Mouse (Mus musculus) neural tube, embryonic 13.5 days (tissue): Measurements from ENCODE around the gene Ttll8. TPM values are rescaled to one million over a fixed set of nuclear protein-coding genes. Genes with fewer than 3 reads are reported as not detected.
A peak's percentile ranks its signal among the peaks of the same experiment; 100 is the strongest.

Experiments used
- ATAC-seq: fragments of 200-750 bp; cut with Nextera tagmentation; 2 replicates; pipeline ENCODE4 v1.8.0; 2017; ENCODE audit warnings: low read depth, mild to moderate bottlenecking, moderate TSS enrichment, moderate library complexity
- H3K27ac ChIP-seq: fragments of 300-500 bp; sonication (generic); replicated peaks from 2 replicates; pipeline ENCODE4 v1.5.1; 2015; ENCODE audit warnings: moderate library complexity, mild to moderate bottlenecking, inconsistent platforms
- H3K27me3 ChIP-seq: fragments of 300-500 bp; sonication (generic); 2 replicates; pipeline ENCODE4 v1.6.1; 2015; ENCODE audit warnings: mild to moderate bottlenecking, inconsistent platforms
- H3K36me3 ChIP-seq: fragments of 300-500 bp; sonication (generic); 2 replicates; pipeline ENCODE4 v1.6.1; 2015; ENCODE audit warnings: mild to moderate bottlenecking, inconsistent platforms
- H3K4me1 ChIP-seq: fragments of 300-500 bp; sonication (generic); replicated peaks from 2 replicates; pipeline ENCODE4 v1.6.1; 2015; ENCODE audit warnings: inconsistent platforms
- H3K4me2 ChIP-seq: fragments of 300-500 bp; sonication (generic); 2 replicates; pipeline ENCODE4 v1.6.1; 2015; ENCODE audit warnings: inconsistent platforms, mild to moderate bottlenecking, moderate library complexity
- H3K4me3 ChIP-seq: fragments of 300-500 bp; sonication (generic); 2 replicates; pipeline ENCODE4 v1.5.1; 2015; ENCODE audit warnings: mild to moderate bottlenecking, inconsistent platforms
- H3K9ac ChIP-seq: fragments of 300-500 bp; sonication (generic); 2 replicates; pipeline ENCODE4 v1.6.1; 2015; ENCODE audit warnings: moderate library complexity, mild to moderate bottlenecking, inconsistent platforms
- H3K9me3 ChIP-seq: fragments of 300-500 bp; sonication (generic); 2 replicates; pipeline ENCODE4 v1.6.1; 2016; ENCODE audit warnings: inconsistent platforms
- WGBS: fragments of 180-500 bp; shearing (Covaris S2); methylation state at CpG from one replicate; pipeline ENCODE4 v1.1.7; 2015; 5-methylcytosine and 5-hydroxymethylcytosine counted together
- polyA plus RNA-seq: library from polyadenylated mRNA; unstranded; fragments of >200 nt; fragmentation: Nextera tagmentation; extraction: Ambion mirVana; gene quantifications from 2 replicates; pipeline ENCODE4 v1.2.1, GENCODE M21; 2015

Ttll8 gene
- polyA plus RNA-seq = not detected in 2 replicates

DNA sequence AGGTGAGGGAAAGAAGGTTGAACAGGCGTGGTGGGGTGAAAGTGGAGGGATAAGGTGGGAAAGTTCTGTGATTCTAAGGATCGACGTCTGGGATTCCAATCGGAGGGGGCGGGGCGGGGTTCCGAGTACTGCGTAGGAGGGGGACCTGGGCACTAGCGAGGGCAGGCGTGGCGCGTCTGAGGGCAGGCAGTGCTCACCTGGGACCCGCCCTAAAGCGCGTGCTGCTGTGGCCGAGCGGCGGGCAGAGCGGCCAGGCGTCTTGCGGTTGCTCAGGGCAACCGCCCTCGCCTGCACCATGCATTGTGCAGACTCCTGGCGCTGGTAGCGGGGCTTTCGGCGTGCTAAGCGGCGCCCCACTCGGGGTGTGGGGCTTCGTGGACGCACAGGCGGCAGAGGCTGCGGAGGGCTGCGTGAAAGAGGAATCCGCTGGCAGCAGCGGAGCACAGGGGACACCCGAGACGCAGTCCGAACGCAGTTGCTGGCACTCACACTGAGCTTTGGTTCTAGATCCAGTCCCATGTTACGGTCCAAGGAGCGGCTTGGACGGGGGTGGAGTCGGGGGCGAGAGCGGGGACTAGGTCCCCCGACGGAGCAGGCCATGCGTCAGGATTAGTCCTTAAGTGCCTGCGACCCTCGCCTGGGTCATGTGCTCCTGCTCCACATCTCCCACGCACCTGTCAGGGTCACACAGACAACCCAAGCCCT lies at the start of gene Ttll8:
Gene Ttll8 (minus strand): TSS at position 51 of the 705 bp plus-strand sequence.
- ATAC-seq = peak; percentile 87
- WGBS = 2% methylated on average over 51 of the region's 53 CpGs

DNA sequence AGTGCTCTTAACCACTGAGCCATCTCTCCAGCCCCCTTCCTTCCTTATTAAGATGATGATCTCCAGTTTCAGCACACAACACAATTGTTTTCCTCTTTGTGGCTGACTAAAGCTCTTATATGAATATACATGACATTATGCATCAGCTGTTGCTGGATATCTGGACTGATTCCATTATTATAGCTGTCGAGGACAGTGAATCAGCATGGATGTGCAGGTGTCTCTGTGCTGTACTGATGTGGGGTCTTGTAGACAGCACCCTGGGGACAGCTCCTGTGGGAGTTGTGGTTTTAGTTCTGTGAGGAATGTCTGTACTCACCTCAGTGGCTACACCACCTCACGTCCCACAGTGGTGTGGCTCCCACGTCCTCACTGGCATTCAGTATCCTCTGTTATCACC lies 47.0 kb upstream of the Ttll8 start:
- Histone ChIP-seq H3K9ac (no peak overlapping the region), H3K4me1 (no peaks in the 10 kb centered on the region), H3K9me3 (no peaks in the 10 kb centered on the region), H3K27me3 (no peaks in the 10 kb centered on the region), H3K36me3 (no peaks in the 10 kb centered on the region), H3K27ac (no peak overlapping the region), H3K4me3 (no peak overlapping the region), H3K4me2 (no peak overlapping the region)
- no peak for ATAC-seq
- 68% methylated on average over 3 of the region's 3 CpGs for WGBS

More for the DNA sequence above, at the start of gene Ttll8:
- H3K9ac ChIP-seq = peak within 1 kb of the TSS; percentile 71
- H3K36me3 ChIP-seq = no peaks in the 10 kb centered on the region
- H3K27me3 ChIP-seq = peaks cover 28% of the 10 kb centered on the region
- H3K4me2 ChIP-seq = peak within 1 kb of the TSS; percentile 84
- peaks cover 15% of the 10 kb centered on the region for H3K4me1 ChIP-seq
- H3K27ac ChIP-seq = no peak within 1 kb of the TSS
- peak within 1 kb of the TSS; percentile 43 for H3K4me3 ChIP-seq
- no peaks in the 10 kb centered on the region for H3K9me3 ChIP-seq

DNA sequence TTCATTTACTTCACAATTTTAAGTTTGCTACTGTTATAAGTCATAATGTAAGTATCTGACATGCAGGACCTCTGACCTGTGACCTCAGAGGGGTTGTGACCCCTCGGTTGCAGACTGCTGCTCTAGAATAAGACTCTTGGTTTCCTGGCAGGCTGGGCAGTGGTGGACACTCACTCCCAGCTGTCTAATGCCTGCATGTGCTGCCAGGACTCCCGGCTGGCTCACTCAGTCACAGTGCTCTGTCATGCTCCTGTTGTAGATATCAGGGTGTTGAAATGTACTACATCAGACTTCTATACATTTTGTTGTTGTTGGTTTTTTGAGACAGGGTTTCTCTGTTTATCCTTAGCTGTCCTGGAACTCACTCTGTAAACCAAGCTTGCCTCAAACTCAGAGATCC lies 46.1 kb upstream of the Ttll8 start:
- WGBS = 74% methylated on average over 2 of the region's 2 CpGs
- no peaks in the 10 kb centered on the region for H3K9me3 ChIP-seq
- H3K36me3 ChIP-seq = no peaks in the 10 kb centered on the region
- H3K27ac ChIP-seq = no peak overlapping the region
- H3K4me1 ChIP-seq = no peaks in the 10 kb centered on the region
- no peaks in the 10 kb centered on the region for H3K27me3 ChIP-seq
- no peak overlapping the region for H3K4me3 ChIP-seq
- no peak overlapping the region for H3K9ac ChIP-seq
- H3K4me2 ChIP-seq = no peak overlapping the region
- ATAC-seq = no peak

- no peak overlapping the region for H3K4me2 ChIP-seq
- H3K4me3 ChIP-seq = no peak overlapping the region
- H3K27ac ChIP-seq = no peak overlapping the region
- no peaks in the 10 kb centered on the region for H3K36me3 ChIP-seq
- no peak overlapping the region for H3K9ac ChIP-seq
- WGBS = 87% methylated on average over 2 of the region's 2 CpGs
- H3K27me3 ChIP-seq = no peaks in the 10 kb centered on the region
- H3K4me1 ChIP-seq = no peaks in the 10 kb centered on the region
- no peaks in the 10 kb centered on the region for H3K9me3 ChIP-seq
- no peak; the same call in 1 of the 2 replicates for ATAC-seq
Observed at GRCm38 (mm10) chr15:88999124-88999523, 44.9 kb upstream of the Ttll8 start.

GRCm38 (mm10) chr15:88998636-88999035 lies 44.4 kb upstream of the Ttll8 start:
- no peak overlapping the region for H3K4me3 ChIP-seq
- ATAC-seq = no peak
- H3K4me1 ChIP-seq = no peaks in the 10 kb centered on the region
- no peak overlapping the region for H3K9ac ChIP-seq
- WGBS = 83% methylated on average over 8 of the region's 8 CpGs
- H3K9me3 ChIP-seq = no peaks in the 10 kb centered on the region
- H3K4me2 ChIP-seq = no peak overlapping the region
- no peaks in the 10 kb centered on the region for H3K27me3 ChIP-seq
- no peaks in the 10 kb centered on the region for H3K36me3 ChIP-seq
- H3K27ac ChIP-seq = no peak overlapping the region

DNA sequence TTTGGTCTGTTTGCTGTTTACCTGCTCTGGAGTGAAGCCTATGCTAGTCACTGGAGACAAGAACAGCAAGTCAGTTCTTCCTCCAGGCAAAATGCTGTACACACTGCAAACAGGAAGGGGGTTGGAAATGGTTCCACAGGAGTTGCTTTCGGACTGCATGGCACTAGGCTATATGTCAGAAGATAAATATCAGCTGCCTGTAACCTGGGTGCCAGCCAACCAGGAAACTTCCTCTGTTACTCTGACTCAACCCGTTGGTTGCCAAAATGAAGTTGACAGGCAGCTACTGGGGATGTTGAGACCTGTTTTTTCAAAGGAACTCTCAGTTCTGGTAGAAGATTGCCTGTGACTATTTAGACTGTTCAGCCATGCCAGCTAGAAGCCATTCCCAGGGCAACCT lies 35.0 kb upstream of the Ttll8 start:
- Histone ChIP-seq H3K9me3 (no peaks in the 10 kb centered on the region), H3K27me3 (no peaks in the 10 kb centered on the region), H3K27ac (no peak overlapping the region), H3K4me3 (no peak overlapping the region), H3K9ac (no peak overlapping the region), H3K4me1 (no peaks in the 10 kb centered on the region), H3K4me2 (no peak overlapping the region), H3K36me3 (no peaks in the 10 kb centered on the region)
- WGBS = 85% methylated on average over 2 of the region's 2 CpGs
- ATAC-seq = no peak

- no peak within 1 kb of the TSS for H3K27ac ChIP-seq
- no peak for ATAC-seq
- H3K9me3 ChIP-seq = no peaks in the 10 kb centered on the region
- H3K9ac ChIP-seq = no peak within 1 kb of the TSS
- no peaks in the 10 kb centered on the region for H3K36me3 ChIP-seq
- H3K27me3 ChIP-seq = no peaks in the 10 kb centered on the region
- no peak within 1 kb of the TSS for H3K4me2 ChIP-seq
- no peak within 1 kb of the TSS for H3K4me3 ChIP-seq
- H3K4me1 ChIP-seq = peaks cover 11% of the 10 kb centered on the region; the same call in 1 of the 2 replicates
- WGBS = 93% methylated on average over 31 of the region's 31 CpGs
Observed at GRCm38 (mm10) chr15:88982534-88983079, 28.4 kb upstream of the Ttll8 start, which contains the start of gene Mov10l1. Gene Mov10l1, plus strand, starts transcription at chr15:88982909.

GRCm38 (mm10) chr15:88979138-88979446 lies 24.9 kb upstream of the Ttll8 start:
- Histone ChIP-seq H3K4me3 (no peak overlapping the region), H3K27me3 (no peaks in the 10 kb centered on the region), H3K36me3 (no peaks in the 10 kb centered on the region), H3K9ac (no peak overlapping the region), H3K27ac (peak overlapping the region; percentile 71), H3K4me2 (no peak overlapping the region), H3K9me3 (no peaks in the 10 kb centered on the region), H3K4me1 (peaks cover 13% of the 10 kb centered on the region; the same call in 1 of the 2 replicates)
- WGBS = 22% methylated on average over 3 of the region's 3 CpGs
- peak; percentile 75; the same call in 1 of the 2 replicates for ATAC-seq

GRCm38 (mm10) chr15:88978281-88979137 lies 24.3 kb upstream of the Ttll8 start, which contains the start of gene Mlc1:
Gene Mlc1, minus strand, starts transcription at chr15:88979007.
- Histone ChIP-seq H3K9ac (no peak within 1 kb of the TSS), H3K27me3 (no peaks in the 10 kb centered on the region), H3K4me1 (peaks cover 13% of the 10 kb centered on the region; the same call in 1 of the 2 replicates), H3K9me3 (no peaks in the 10 kb centered on the region), H3K36me3 (no peaks in the 10 kb centered on the region), H3K27ac (peak within 1 kb of the TSS; percentile 71), H3K4me2 (peak within 1 kb of the TSS; percentile 5; the same call in 1 of the 2 replicates), H3K4me3 (0 out of 2 replicates have a peak within 1 kb of the TSS, but pooled peaks have one; percentile 5)
- 24% methylated on average over 10 of the region's 10 CpGs for WGBS
- peak; percentile 90 for ATAC-seq

- Histone ChIP-seq H3K9ac (no peak overlapping the region), H3K27ac (no peak overlapping the region), H3K4me2 (no peak overlapping the region), H3K36me3 (no peaks in the 10 kb centered on the region), H3K4me3 (no peak overlapping the region), H3K27me3 (no peaks in the 10 kb centered on the region), H3K9me3 (no peaks in the 10 kb centered on the region), H3K4me1 (no peaks in the 10 kb centered on the region)
- 91% methylated on average over 4 of the region's 4 CpGs for WGBS
- no peak for ATAC-seq
Observed at GRCm38 (mm10) chr15:88972300-88972699, 18.1 kb upstream of the Ttll8 start.

GRCm38 (mm10) chr15:88964070-88964578 lies 9.9 kb upstream of the Ttll8 start:
- Histone ChIP-seq H3K4me2 (no peak overlapping the region), H3K4me3 (no peak overlapping the region), H3K4me1 (peaks cover 5% of the 10 kb centered on the region), H3K27me3 (no peaks in the 10 kb centered on the region), H3K36me3 (no peaks in the 10 kb centered on the region), H3K9ac (no peak overlapping the region), H3K27ac (no peak overlapping the region), H3K9me3 (no peaks in the 10 kb centered on the region)
- no peak for ATAC-seq
- WGBS = 94% methylated on average over 2 of the region's 2 CpGs

GRCm38 (mm10) chr15:88957522-88957921 lies 3.3 kb upstream of the Ttll8 start:
- no peaks in the 10 kb centered on the region for H3K9me3 ChIP-seq
- no peak overlapping the region for H3K4me2 ChIP-seq
- 82% methylated on average over 4 of the region's 4 CpGs for WGBS
- peaks cover 17% of the 10 kb centered on the region for H3K4me1 ChIP-seq
- no peaks in the 10 kb centered on the region for H3K36me3 ChIP-seq
- no peak overlapping the region for H3K27ac ChIP-seq
- H3K27me3 ChIP-seq = peaks cover 28% of the 10 kb centered on the region
- no peak overlapping the region for H3K9ac ChIP-seq
- ATAC-seq = no peak
- no peak overlapping the region for H3K4me3 ChIP-seq
